Mouse (Mus musculus): Measurements from ENCODE around the gene Cer1.

GRCm38 (mm10) chr4:82930079-82930478 is 45.1 kb upstream of the Cer1 start:
- no peak for TF ChIP-seq CTCF (IDR thresholded peaks at IDR 0.05; ENCODE audit: borderline replicate concordance, insufficient read depth, low read length)
- TF ChIP-seq POLR2A (IDR thresholded peaks at IDR 0.05; ENCODE audit: low read depth, low read length) = no peak
